Mouse (Mus musculus): Measurements from ENCODE around the gene Hlcs.

Hlcs gene

GRCm38 (mm10) chr16:94093151-94093863 is 220.1 kb downstream of the Hlcs start:
- DNase-seq = no peak

GRCm38 (mm10) chr16:94092511-94093150 is 220.7 kb downstream of the Hlcs start:
- DNase-seq = no peak

- DNase-seq = no peak
Observed at GRCm38 (mm10) chr16:94088819-94089692, 224.3 kb downstream of the Hlcs start.

GRCm38 (mm10) chr16:94088226-94088748 is 225.1 kb downstream of the Hlcs start:
- no peak for DNase-seq

GRCm38 (mm10) chr16:94087570-94088225 is 225.7 kb downstream of the Hlcs start:
- DNase-seq = no peak

GRCm38 (mm10) chr16:94086701-94087569 is 226.4 kb downstream of the Hlcs start:
- no peak for DNase-seq

GRCm38 (mm10) chr16:94085603-94086285 is 227.6 kb downstream of the Hlcs start:
- no peak for DNase-seq

GRCm38 (mm10) chr16:94084711-94085602 is 228.4 kb downstream of the Hlcs start, which contains the start of gene Sim2:
Gene Sim2 (plus strand): TSS chr16:94084931.
- no peak for DNase-seq

- no peak for DNase-seq
Observed at GRCm38 (mm10) chr16:94083848-94084525, 229.4 kb downstream of the Hlcs start.

- DNase-seq = no peak
Observed at GRCm38 (mm10) chr16:94082960-94083847, 230.2 kb downstream of the Hlcs start.

GRCm38 (mm10) chr16:94081996-94082708 is 231.2 kb downstream of the Hlcs start:
- DNase-seq = no peak

- DNase-seq = no peak
Observed at GRCm38 (mm10) chr16:94081596-94081995, 231.8 kb downstream of the Hlcs start.

- no peak for DNase-seq
Observed at GRCm38 (mm10) chr16:94079856-94080555, 233.4 kb downstream of the Hlcs start.

- no peak for DNase-seq
Observed at GRCm38 (mm10) chr16:94079075-94079855, 234.1 kb downstream of the Hlcs start.
